Mouse (Mus musculus) kidney, postnatal 0 days (tissue): ENCODE measurements around the gene Rfx7. TPM values are rescaled to one million over a fixed set of nuclear protein-coding genes. Genes with fewer than 3 reads are reported as not detected.

ENCODE experiments used
- ATAC-seq: fragments of 200-750 bp; cut with Nextera tagmentation; replicated peaks from 2 replicates; pipeline ENCODE4 v1.8.0; 2017; ENCODE audit warnings: low read depth, moderate number of reproducible peaks, moderate TSS enrichment, moderate library complexity; ENCODE audit not compliant: low FRiP score
- DNase-seq: peaks from one replicate; pipeline ENCODE4 v3.0.0-alpha.2; 2016; ENCODE audit warnings: low spot score
- H3K27ac ChIP-seq: fragments of 300-500 bp; sonication (generic); 2 replicates; pipeline ENCODE4 v1.5.1; 2014; ENCODE audit warnings: mild to moderate bottlenecking
- H3K27me3 ChIP-seq: fragments of 300-500 bp; sonication (generic); 2 replicates; pipeline ENCODE4 v1.6.1; 2014; ENCODE audit warnings: low read length, mixed read lengths; ENCODE audit not compliant: insufficient read depth
- H3K36me3 ChIP-seq: fragments of 300-500 bp; sonication (generic); 2 replicates; pipeline ENCODE4 v1.6.1; 2014; ENCODE audit warnings: low read length, mixed read lengths; ENCODE audit not compliant: insufficient read depth
- H3K4me1 ChIP-seq: fragments of 300-500 bp; sonication (generic); replicated peaks from 2 replicates; pipeline ENCODE4 v1.6.1; 2014; ENCODE audit warnings: antibody characterized with exemption, low read length, mixed read lengths; ENCODE audit not compliant: insufficient read depth
- H3K4me2 ChIP-seq: fragments of 300-500 bp; sonication (generic); 2 replicates; pipeline ENCODE4 v1.6.1; 2014; ENCODE audit warnings: mild to moderate bottlenecking, low read length, moderate library complexity, mixed read lengths
- H3K4me3 ChIP-seq: fragments of 300-500 bp; sonication (generic); replicated peaks from 2 replicates; pipeline ENCODE4 v1.5.1; 2014; ENCODE audit warnings: low read depth, low read length
- H3K9ac ChIP-seq: fragments of 300-500 bp; sonication (generic); 2 replicates; pipeline ENCODE4 v1.6.1; 2014; ENCODE audit warnings: low read depth, low read length
- H3K9me3 ChIP-seq: fragments of 300-500 bp; sonication (generic); replicated peaks from 2 replicates; pipeline ENCODE4 v1.6.1; 2016; ENCODE audit warnings: low read length, inconsistent platforms, mixed read lengths
- CTCF ChIP-seq: IDR thresholded peaks from 2 replicates; pipeline ENCODE4 v1.5.1; 2016; ENCODE audit warnings: antibody characterized with exemption, low read depth, mild to moderate bottlenecking, moderate library complexity
- WGBS: fragments of 180-500 bp; shearing (Covaris S2); extraction: QIAGEN DNeasy Blood & Tissue Kit; methylation state at CpG from one replicate; pipeline ENCODE4 v1.1.7; 2014; 5-methylcytosine and 5-hydroxymethylcytosine counted together
- polyA plus RNA-seq: library from polyadenylated mRNA; unstranded; fragments of >200 nt; fragmentation: Nextera tagmentation; extraction: Ambion mirVana; gene quantifications from 2 replicates; pipeline ENCODE4 v1.2.1, GENCODE M21; 2015

Rfx7 gene
- polyA plus RNA-seq, 1 experiment from 2014 or later: 9.6 TPM

- no peak overlapping the region for H3K27ac ChIP-seq
- H3K27me3 ChIP-seq: no peaks in the 10 kb centered on the region
- H3K9me3 ChIP-seq: no peaks in the 10 kb centered on the region
- H3K4me1 ChIP-seq: 0 out of 2 replicates have a peak, but pooled peaks cover 8% of the 10 kb centered on the region
- H3K4me3 ChIP-seq: no peak overlapping the region
- H3K36me3 ChIP-seq: no peaks in the 10 kb centered on the region
- no peak for ATAC-seq
- H3K9ac ChIP-seq: no peak overlapping the region
- WGBS: 74% methylated on average over 2 of the region's 2 CpGs
- no peak for TF ChIP-seq CTCF
- no peak for DNase-seq
- no peak overlapping the region for H3K4me2 ChIP-seq
Measured at GRCm38 (mm10) chr9:72534985-72535384, 2.9 kb downstream of the Rfx7 start.

DNA sequence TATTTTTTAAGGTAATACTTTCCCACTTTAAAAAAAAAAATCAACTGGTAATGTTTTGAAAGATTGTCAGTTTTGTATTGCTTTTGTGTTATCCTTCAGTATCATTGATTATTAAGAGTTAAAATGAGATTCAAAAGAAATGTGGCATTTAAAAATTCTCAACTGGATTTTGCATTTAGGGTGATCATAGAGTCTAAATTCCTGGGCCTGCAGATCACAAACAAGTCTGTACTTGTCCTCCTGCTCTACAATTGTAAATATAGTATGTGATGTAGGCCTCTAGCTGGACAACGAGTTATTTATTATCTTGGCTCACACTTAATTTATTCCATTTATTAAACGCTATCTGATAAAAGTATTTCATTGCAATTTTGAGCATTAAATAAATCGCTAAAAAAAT lies 3.4 kb downstream of the Rfx7 start:
- ATAC-seq (no peak), DNase-seq (no peak)
- H3K4me3 ChIP-seq: no peak overlapping the region
- TF ChIP-seq CTCF: no peak
- H3K4me2 ChIP-seq: no peak overlapping the region
- H3K9ac ChIP-seq: no peak overlapping the region
- 0 out of 2 replicates have a peak, but pooled peaks cover 8% of the 10 kb centered on the region for H3K4me1 ChIP-seq
- H3K36me3 ChIP-seq: 0 out of 2 replicates have a peak, but pooled peaks cover 3% of the 10 kb centered on the region
- no peaks in the 10 kb centered on the region for H3K27me3 ChIP-seq
- no peak overlapping the region for H3K27ac ChIP-seq
- no peaks in the 10 kb centered on the region for H3K9me3 ChIP-seq
- 62% methylated on average over 3 of the region's 3 CpGs for WGBS

DNA sequence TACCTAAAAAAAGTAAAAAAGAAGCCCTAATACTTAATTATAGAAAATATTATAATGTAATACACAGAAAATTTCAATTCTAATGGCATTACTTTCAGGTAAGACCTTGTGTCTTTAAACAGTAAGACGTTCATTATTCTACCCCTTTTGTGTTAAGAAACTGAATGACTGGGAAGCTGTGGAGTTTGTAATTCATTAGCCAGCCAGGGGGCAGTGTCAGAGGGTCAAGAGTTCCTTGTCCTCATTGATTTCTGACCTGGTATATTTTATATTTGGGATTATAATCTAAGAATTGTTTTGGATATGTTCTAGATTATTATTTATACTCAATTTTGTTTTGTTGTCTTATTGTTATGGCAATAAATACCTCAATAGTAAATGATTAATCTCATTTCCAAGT lies 5.0 kb downstream of the Rfx7 start:
- Histone ChIP-seq H3K9ac (no peak overlapping the region), H3K4me3 (no peak overlapping the region), H3K27ac (no peak overlapping the region), H3K4me2 (no peak overlapping the region), H3K9me3 (no peaks in the 10 kb centered on the region), H3K36me3 (0 out of 2 replicates have a peak, but pooled peaks cover 5% of the 10 kb centered on the region), H3K4me1 (no peaks in the 10 kb centered on the region), H3K27me3 (no peaks in the 10 kb centered on the region)
- no peak for DNase-seq
- peak; percentile 40 for TF ChIP-seq CTCF
- WGBS: 61% methylated on average over 1 of the region's 1 CpGs
- ATAC-seq: no peak

DNA sequence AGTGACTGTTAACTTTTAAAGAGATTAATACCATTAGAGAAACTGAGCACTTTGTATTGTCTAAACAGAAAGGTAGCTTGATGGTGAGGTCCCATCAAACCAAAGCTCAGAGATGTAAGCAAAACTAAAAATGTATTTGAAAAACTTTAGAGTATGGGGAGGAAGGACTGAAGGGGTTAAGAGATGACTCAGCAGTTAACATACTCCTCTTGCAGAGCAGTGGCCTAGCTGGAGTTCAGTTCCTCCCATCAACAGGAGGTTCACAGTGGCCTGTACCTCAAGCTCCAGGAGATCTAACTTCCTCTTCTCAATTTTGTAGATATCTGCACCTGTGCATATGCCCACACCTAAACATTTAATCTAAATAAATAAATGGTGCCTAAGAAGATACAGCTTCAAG lies 11.6 kb downstream of the Rfx7 start:
- H3K36me3 ChIP-seq: peaks cover 5% of the 10 kb centered on the region; the same call in 1 of the 2 replicates
- no peaks in the 10 kb centered on the region for H3K4me1 ChIP-seq
- DNase-seq: no peak
- no peak for TF ChIP-seq CTCF
- no peaks in the 10 kb centered on the region for H3K27me3 ChIP-seq
- no peak overlapping the region for H3K4me2 ChIP-seq
- no peak overlapping the region for H3K4me3 ChIP-seq
- no peak overlapping the region for H3K9ac ChIP-seq
- H3K9me3 ChIP-seq: no peaks in the 10 kb centered on the region
- no peak for ATAC-seq
- H3K27ac ChIP-seq: no peak overlapping the region

- Histone ChIP-seq H3K4me3 (no peak overlapping the region), H3K4me1 (no peaks in the 10 kb centered on the region), H3K36me3 (no peaks in the 10 kb centered on the region), H3K27ac (no peak overlapping the region), H3K27me3 (no peaks in the 10 kb centered on the region), H3K9ac (no peak overlapping the region), H3K4me2 (no peak overlapping the region), H3K9me3 (no peaks in the 10 kb centered on the region)
- TF ChIP-seq CTCF: no peak
- WGBS: 81% methylated on average over 1 of the region's 1 CpGs
- no peak for DNase-seq
- no peak for ATAC-seq
Measured at GRCm38 (mm10) chr9:72558780-72559179, 26.7 kb downstream of the Rfx7 start.

DNA sequence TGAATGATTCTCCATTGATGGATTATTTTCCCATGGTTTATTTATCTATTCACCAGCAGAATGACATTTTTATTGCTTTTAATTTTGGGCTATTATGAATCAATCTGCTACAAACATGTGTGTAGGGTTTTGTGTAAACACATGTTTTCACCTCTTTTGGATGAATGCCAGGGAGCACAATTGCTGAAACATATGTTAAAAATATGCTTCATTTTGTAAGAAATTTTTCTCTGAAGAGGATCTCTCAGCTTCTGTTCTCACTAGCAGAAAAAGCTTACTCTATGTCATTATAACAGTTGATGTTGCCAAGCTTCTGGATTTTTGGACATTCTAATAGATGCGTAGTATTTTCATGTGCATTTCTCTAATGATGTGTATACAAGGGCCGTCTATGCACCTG lies 28.3 kb downstream of the Rfx7 start:
- Histone ChIP-seq H3K9me3 (no peaks in the 10 kb centered on the region), H3K27ac (no peak overlapping the region), H3K27me3 (no peaks in the 10 kb centered on the region), H3K4me1 (no peaks in the 10 kb centered on the region), H3K36me3 (no peaks in the 10 kb centered on the region), H3K4me3 (no peak overlapping the region), H3K4me2 (no peak overlapping the region), H3K9ac (no peak overlapping the region)
- no peak for TF ChIP-seq CTCF
- 81% methylated on average over 2 of the region's 2 CpGs for WGBS
- no peak for DNase-seq
- no peak for ATAC-seq

DNA sequence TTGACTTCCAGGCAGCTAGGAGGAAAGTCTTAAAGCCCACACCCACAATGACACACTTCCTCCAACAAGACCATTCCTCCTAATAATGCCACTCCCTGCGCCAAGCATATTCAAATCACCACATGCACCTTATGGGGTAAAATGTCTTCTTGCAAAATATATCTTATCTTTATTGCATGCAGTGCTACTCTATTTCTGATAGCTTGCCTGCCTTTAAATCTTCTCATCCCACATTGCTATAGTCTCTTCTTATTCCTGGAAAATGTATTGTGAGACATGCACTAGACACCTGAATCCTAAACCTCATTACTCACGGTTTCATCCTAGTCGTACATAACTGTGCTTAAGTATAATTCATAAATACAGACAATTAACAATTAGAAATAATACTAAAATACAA lies 31.2 kb downstream of the Rfx7 start:
- WGBS: 95% methylated on average over 3 of the region's 3 CpGs
- no peaks in the 10 kb centered on the region for H3K4me1 ChIP-seq
- no peak for TF ChIP-seq CTCF
- no peak overlapping the region for H3K9ac ChIP-seq
- ATAC-seq: no peak
- no peak for DNase-seq
- no peak overlapping the region for H3K4me2 ChIP-seq
- H3K4me3 ChIP-seq: no peak overlapping the region
- H3K27me3 ChIP-seq: no peaks in the 10 kb centered on the region
- H3K9me3 ChIP-seq: no peaks in the 10 kb centered on the region
- H3K27ac ChIP-seq: no peak overlapping the region
- no peaks in the 10 kb centered on the region for H3K36me3 ChIP-seq
